Mouse (Mus musculus) lung, postnatal 0 days (tissue): ENCODE results near the gene Ddrgk1.

Experiments used
- CTCF ChIP-seq: IDR thresholded peaks from 2 replicates; pipeline ENCODE4 v1.5.1; 2016; ENCODE audit warnings: antibody characterized with exemption, mild to moderate bottlenecking
- EP300 ChIP-seq: IDR thresholded peaks from 2 replicates; pipeline ENCODE4 v1.6.1; 2016; ENCODE audit warnings: antibody characterized with exemption, mild to moderate bottlenecking, control low read depth

DNA sequence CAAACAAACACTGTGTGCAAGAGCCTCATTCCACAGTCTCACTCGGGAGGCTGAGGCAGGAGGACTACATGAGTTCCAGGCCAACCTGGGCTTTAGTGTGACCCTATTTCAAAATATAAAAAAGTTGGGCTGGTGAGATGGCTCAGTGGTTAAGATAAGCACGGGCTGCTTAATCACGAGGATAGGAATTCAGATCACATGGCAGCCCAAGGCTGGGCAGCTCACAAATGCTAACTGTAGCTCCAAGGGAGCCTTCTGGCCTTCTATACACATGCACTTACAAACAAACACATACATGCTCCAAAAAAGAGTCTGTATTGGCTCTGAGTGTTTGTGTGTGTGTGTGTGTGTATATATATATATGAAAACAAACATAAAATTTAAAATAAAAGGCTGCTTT lies 29.1 kb upstream of the Ddrgk1 start:
- TF ChIP-seq EP300, result no peak
- no peak for TF ChIP-seq CTCF
